23 mouse cellular contexts compared by ENCODE assay signal in genomic region chr16:5089021-5089420, GRCm38 (mm10). TPM values are rescaled to one million over a fixed set of nuclear protein-coding genes. Genes with fewer than 3 reads are reported as not detected.
"Had no signal": no experiment of that assay in that cellular context is flagged by ENCODE, and none has a peak within 500 bp of the region (broad histone marks: within the 10 kb centered on the region; RNA-seq: fewer than 3 reads in every experiment).

No protein-coding gene starts in this region.

- DNase-seq: gastrocnemius, postnatal 14 days; gastrocnemius, postnatal 36 days; heart, adult 18-20 months; heart, postnatal 36 days; kidney, adult 11 months; kidney, adult 2 months; kidney, adult 9 months; kidney, postnatal 14 days; kidney, postnatal 36 days; liver; liver, embryonic 13.5 days had no signal

- H3K9ac ChIP-seq: heart, embryonic 13.5 days; heart, embryonic 15.5 days; hindbrain, embryonic 13.5 days; hindbrain, embryonic 15.5 days; kidney, embryonic 15.5 days; limb, embryonic 12.5 days; liver, embryonic 13.5 days; liver, embryonic 15.5 days had no signal

- H3K4me1 ChIP-seq: hindbrain, embryonic 13.5 days; hindbrain, embryonic 15.5 days; kidney, embryonic 15.5 days; limb, embryonic 10.5 days; limb, embryonic 12.5 days; liver, embryonic 13.5 days; liver, embryonic 15.5 days had no signal

- H3K27ac ChIP-seq: heart, embryonic 13.5 days; heart, embryonic 15.5 days; hindbrain, embryonic 13.5 days; hindbrain, embryonic 15.5 days; hindbrain, postnatal 0 days; kidney, embryonic 15.5 days; kidney, postnatal 0 days; left cerebral cortex, adult 2 months; limb, embryonic 10.5 days; limb, embryonic 12.5 days; liver, embryonic 13.5 days; liver, embryonic 15.5 days had no signal

- H3K9me3 ChIP-seq: heart, embryonic 13.5 days; heart, embryonic 15.5 days; hindbrain, embryonic 13.5 days; hindbrain, embryonic 15.5 days; kidney, embryonic 15.5 days; limb, embryonic 10.5 days; limb, embryonic 12.5 days; liver, embryonic 13.5 days; liver, embryonic 15.5 days had no signal

- H3K27me3 ChIP-seq: heart, embryonic 13.5 days; heart, embryonic 15.5 days; hindbrain, embryonic 13.5 days; hindbrain, embryonic 15.5 days; kidney, embryonic 15.5 days; limb, embryonic 12.5 days; liver, embryonic 13.5 days; liver, embryonic 15.5 days had no signal

- H3K4me3 ChIP-seq: heart, embryonic 13.5 days; heart, embryonic 15.5 days; hindbrain, embryonic 13.5 days; hindbrain, embryonic 15.5 days; kidney, embryonic 15.5 days; left cerebral cortex, adult 2 months; limb, embryonic 10.5 days; limb, embryonic 12.5 days; liver, embryonic 13.5 days; liver, embryonic 15.5 days had no signal

RNA-seq across cellular contexts. Expression of gene Ppl, which starts 43.2 kb away (rescaled TPM):
- total RNA-seq: hematopoietic stem cell, adult 5-6 weeks had no signal

RNA-seq across cellular contexts. Expression of gene Sec14l5, which starts 57.9 kb away (rescaled TPM):
- total RNA-seq: hematopoietic stem cell, adult 5-6 weeks had no signal
